Mouse (Mus musculus) liver, embryonic 14.5 days (tissue): ENCODE results near the gene Cops8. TPM values are rescaled to one million over a fixed set of nuclear protein-coding genes. Genes with fewer than 3 reads are reported as not detected.
A peak's percentile ranks its signal among the peaks of the same experiment; 100 is the strongest.

Source experiments
- ATAC-seq: fragments of 200-750 bp; cut with Nextera tagmentation; 2 replicates; pipeline ENCODE4 v1.8.0; 2017; ENCODE audit warnings: moderate number of reproducible peaks, mild to moderate bottlenecking, moderate library complexity; ENCODE audit not compliant: insufficient read depth
- DNase-seq, 3 experiments: peaks; one replicate each; pipeline ENCODE4 v3.0.0-alpha.2; 2012 to 2013; ENCODE audit warnings: low read depth in 3 of 3, low spot score in 3 of 3
- H3K27ac ChIP-seq: fragments of 300-500 bp; sonication (generic); 2 replicates; pipeline ENCODE4 v1.5.1; 2014; ENCODE audit warnings: moderate library complexity, mild to moderate bottlenecking, control low read depth, inconsistent platforms
- H3K27me3 ChIP-seq: fragments of 300-500 bp; sonication (generic); 2 replicates; pipeline ENCODE4 v1.6.1; 2014; ENCODE audit warnings: mild to moderate bottlenecking, low read length, moderate library complexity; ENCODE audit not compliant: control insufficient read depth, insufficient read depth
- H3K36me3 ChIP-seq: fragments of 300-500 bp; sonication (generic); replicated peaks from 2 replicates; pipeline ENCODE4 v1.6.1; 2014; ENCODE audit warnings: low read depth; ENCODE audit not compliant: control insufficient read depth, insufficient read depth
- H3K4me1 ChIP-seq, 2 experiments: fragments of 200-500 bp in 1 of 2; fragments of 300-500 bp in 1 of 2; sonication (generic) in 1 of 2; replicated peaks; 2 replicates each; pipeline ENCODE4 v1.6.1; 2012 to 2014; ENCODE audit warnings: antibody characterized with exemption in 1 of 2, inconsistent platforms in 1 of 2, low read length in 1 of 2; ENCODE audit not compliant: control insufficient read depth in 2 of 2, insufficient read depth in 2 of 2
- H3K4me2 ChIP-seq: fragments of 300-500 bp; sonication (generic); 2 replicates; pipeline ENCODE4 v1.6.1; 2014; ENCODE audit warnings: low read depth, mild to moderate bottlenecking, control low read depth, moderate library complexity
- H3K4me3 ChIP-seq, 2 experiments: fragments of 200-500 bp in 1 of 2; fragments of 300-500 bp in 1 of 2; sonication (generic) in 1 of 2; 2 replicates each; pipeline ENCODE4 v1.5.1; 2012 to 2014; ENCODE audit warnings: low read depth in 2 of 2, low read length in 2 of 2, mild to moderate bottlenecking in 2 of 2, control low read depth in 1 of 2, inconsistent platforms in 1 of 2, moderate library complexity in 1 of 2; ENCODE audit not compliant: insufficient read depth in 1 of 2
- H3K9ac ChIP-seq: fragments of 300-500 bp; sonication (generic); replicated peaks from 2 replicates; pipeline ENCODE4 v1.6.1; 2014; ENCODE audit warnings: mild to moderate bottlenecking, control low read depth, moderate library complexity
- H3K9me3 ChIP-seq: fragments of 300-500 bp; sonication (generic); 2 replicates; pipeline ENCODE4 v1.6.1; 2016; ENCODE audit warnings: low read length, mixed read lengths; ENCODE audit not compliant: control insufficient read depth
- CTCF ChIP-seq: IDR thresholded peaks from 2 replicates; pipeline ENCODE4 v1.5.1; 2016; ENCODE audit warnings: antibody characterized with exemption, low read depth, control low read depth
- EP300 ChIP-seq: IDR thresholded peaks from 2 replicates; pipeline ENCODE4 v1.6.1; 2016; ENCODE audit warnings: antibody characterized with exemption, low read depth
- WGBS: fragments of 180-500 bp; shearing (Covaris S2); extraction: QIAGEN DNeasy Blood & Tissue Kit; methylation state at CpG from one replicate; pipeline ENCODE4 v1.1.7; 2014; ENCODE audit not compliant: insufficient replicate concordance; 5-methylcytosine and 5-hydroxymethylcytosine counted together
- polyA plus RNA-seq, 2 experiments: library from polyadenylated mRNA; depleted of rRNA in 1 of 2; stranded (reverse) in 1 of 2; unstranded in 1 of 2; fragments of >200 nt; fragmentation: Nextera tagmentation in 1 of 2; extraction: Ambion mirVana in 1 of 2; gene quantifications; 2 replicates each; pipeline versions ENCODE4 v1.2.1 to v1.2.3; 2012 to 2014

Cops8 gene
- polyA plus RNA-seq, 2 experiments = 30.3 to 40.3 TPM

DNA sequence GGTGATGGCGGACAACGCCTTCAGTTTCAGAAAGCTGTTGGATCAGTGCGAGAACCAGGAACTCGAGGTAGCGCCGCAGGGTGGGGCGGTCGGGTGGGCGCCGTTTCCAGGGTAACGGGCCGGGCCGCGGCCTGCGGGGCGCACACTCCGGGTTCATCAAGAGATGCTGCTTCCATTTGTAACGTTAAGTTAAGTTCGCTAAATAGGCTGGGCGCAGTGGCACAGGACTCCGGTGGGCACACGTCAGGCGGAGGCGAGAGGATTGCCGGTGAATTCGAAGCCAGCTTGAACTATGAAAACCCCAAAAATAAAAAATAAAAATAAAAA, 743 bp downstream of the Cops8 start:
- ATAC-seq (peak; percentile 62), DNase-seq (no peak)
- H3K27ac ChIP-seq = no peak overlapping the region; the same call in 1 of the 2 replicates
- peak overlapping the region; percentile 86 for H3K4me2 ChIP-seq
- WGBS = under 1% methylated on average over 26 of the region's 26 CpGs
- H3K9me3 ChIP-seq = no peaks in the 10 kb centered on the region
- H3K4me1 ChIP-seq = peaks cover 0 to 4% of the 10 kb centered on the region in 2 experiments; a peak in 2 of 4 replicates
- H3K9ac ChIP-seq = peak overlapping the region; percentile 94
- H3K36me3 ChIP-seq = peaks cover 24% of the 10 kb centered on the region
- no peak for TF ChIP-seq CTCF
- no peak for TF ChIP-seq EP300
- H3K4me3 ChIP-seq = peak overlapping the region; percentile 68 to 70
- H3K27me3 ChIP-seq = no peaks in the 10 kb centered on the region

DNA sequence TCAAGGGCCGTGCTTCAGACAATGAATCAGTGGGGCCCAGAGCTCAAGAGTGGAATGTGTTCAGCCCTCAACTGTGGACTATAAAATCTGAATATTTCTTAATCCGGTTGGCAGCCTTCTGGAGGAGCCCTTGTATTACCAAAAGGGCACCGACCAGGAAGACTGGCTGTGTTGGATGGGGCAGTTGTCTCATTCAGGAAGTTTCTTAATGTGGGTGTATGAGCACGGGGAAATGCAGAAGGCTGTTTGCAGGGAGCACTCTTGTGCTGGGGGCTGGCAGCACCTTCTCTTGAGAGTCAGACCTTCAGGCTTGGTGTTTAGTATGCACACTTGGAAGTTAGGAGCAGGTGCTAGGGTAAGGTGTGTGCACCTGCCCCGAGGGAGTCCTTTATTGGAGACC, 6.6 kb downstream of the Cops8 start:
- H3K4me3 ChIP-seq = no peak overlapping the region
- no peak for DNase-seq
- H3K9me3 ChIP-seq = no peaks in the 10 kb centered on the region
- no peak for ATAC-seq
- WGBS = 74% methylated on average over 5 of the region's 5 CpGs
- no peaks in the 10 kb centered on the region for H3K4me1 ChIP-seq
- no peak overlapping the region for H3K9ac ChIP-seq
- no peak overlapping the region for H3K27ac ChIP-seq
- H3K4me2 ChIP-seq = no peak overlapping the region
- H3K27me3 ChIP-seq = no peaks in the 10 kb centered on the region
- H3K36me3 ChIP-seq = peaks cover 43% of the 10 kb centered on the region
- TF ChIP-seq EP300 (no peak), CTCF (no peak)

DNA sequence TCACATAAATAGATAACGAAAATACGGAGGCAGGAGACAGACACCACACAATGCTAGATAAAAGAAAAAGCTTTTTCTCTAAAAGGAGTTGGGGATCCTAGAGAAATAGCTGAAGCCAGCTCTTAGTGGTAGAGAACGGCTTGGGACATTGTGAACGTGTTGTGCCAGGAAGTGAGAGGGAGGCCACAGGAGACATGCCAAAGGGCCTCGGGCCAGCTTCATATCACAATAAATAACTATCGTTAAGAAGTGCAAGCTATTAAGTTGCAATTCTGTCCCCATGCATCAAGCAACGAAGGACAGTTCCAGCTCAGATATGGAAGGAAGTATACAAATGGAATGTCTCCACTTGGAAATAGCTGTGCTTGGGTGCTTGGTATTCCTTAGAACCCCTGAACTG, 14.5 kb downstream of the Cops8 start:
- Histone ChIP-seq H3K4me1 (no peaks in the 10 kb centered on the region), H3K4me2 (no peak overlapping the region), H3K27ac (no peak overlapping the region), H3K36me3 (peaks cover 7% of the 10 kb centered on the region; the same call in 1 of the 2 replicates), H3K4me3 (no peak overlapping the region), H3K9ac (no peak overlapping the region), H3K27me3 (no peaks in the 10 kb centered on the region), H3K9me3 (no peaks in the 10 kb centered on the region)
- ATAC-seq = no peak
- TF ChIP-seq EP300 (no peak), CTCF (no peak)
- DNase-seq = no peak
- WGBS = 73% methylated on average over 7 of the region's 7 CpGs

DNA sequence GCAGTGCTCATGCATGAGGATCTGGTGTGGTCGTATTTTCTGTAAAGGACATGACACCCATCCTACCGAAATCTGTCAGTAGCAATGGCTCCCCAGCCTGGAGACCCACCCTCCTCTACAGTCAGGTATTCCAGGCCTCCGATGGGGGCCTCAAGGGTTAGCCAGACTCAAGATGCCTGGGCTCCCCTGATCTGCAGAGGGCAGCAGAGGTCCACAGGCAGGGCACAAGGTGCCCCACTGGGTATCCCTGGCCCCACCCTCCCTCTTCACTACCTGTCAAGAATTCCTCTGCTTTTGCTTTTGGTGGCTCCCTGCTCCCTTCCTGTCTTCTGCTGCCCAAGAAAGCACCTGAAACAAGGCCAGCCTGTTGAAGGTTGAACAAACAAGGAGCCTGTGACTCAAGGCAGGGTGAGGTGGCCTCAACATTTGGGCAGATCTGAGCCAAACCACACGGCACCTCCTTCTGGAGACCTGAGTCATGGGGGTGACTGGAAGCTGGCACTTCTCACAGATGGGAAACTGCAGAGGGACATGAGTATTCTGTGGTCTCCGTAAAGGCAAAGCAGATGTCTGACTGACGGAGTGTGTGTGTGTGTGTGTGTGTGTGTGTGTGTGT, 30.7 kb downstream of the Cops8 start:
- TF ChIP-seq CTCF (no peak), EP300 (no peak)
- Histone ChIP-seq H3K36me3 (no peaks in the 10 kb centered on the region), H3K4me2 (no peak overlapping the region), H3K9ac (no peak overlapping the region), H3K27me3 (no peaks in the 10 kb centered on the region), H3K9me3 (no peaks in the 10 kb centered on the region), H3K4me1 (no peaks in the 10 kb centered on the region), H3K4me3 (no peak overlapping the region), H3K27ac (no peak overlapping the region)
- WGBS = 53% methylated on average over 6 of the region's 6 CpGs
- DNase-seq (no peak), ATAC-seq (no peak)

DNA sequence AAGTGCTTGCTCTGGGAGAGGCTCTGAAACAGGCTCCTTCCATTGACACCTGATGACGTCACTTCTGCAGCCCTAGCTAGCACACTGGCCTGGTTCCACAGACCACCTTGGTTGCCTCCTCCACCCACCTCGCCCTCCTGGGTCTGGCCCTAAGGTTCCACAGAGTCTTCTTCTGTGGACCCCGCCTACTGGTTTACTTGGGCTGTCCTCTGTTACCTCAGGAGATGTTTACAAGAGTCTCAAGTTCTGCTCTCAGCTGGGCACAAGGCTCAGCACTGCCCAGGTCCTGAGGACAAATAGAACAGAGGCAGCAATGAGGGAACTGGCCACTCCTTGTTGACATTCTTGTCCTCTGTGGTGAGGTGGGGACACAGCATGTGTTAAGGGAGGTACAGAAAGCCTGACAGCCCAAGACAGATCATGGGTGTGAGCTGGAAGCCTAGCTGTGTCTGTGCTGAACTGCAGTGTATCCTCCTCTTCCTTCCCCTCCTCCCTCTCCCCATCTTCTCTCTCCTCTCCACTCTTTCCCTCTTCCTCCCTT, 31.5 kb downstream of the Cops8 start:
- Histone ChIP-seq H3K27me3 (no peaks in the 10 kb centered on the region), H3K36me3 (no peaks in the 10 kb centered on the region), H3K4me3 (no peak overlapping the region), H3K4me2 (no peak overlapping the region), H3K9ac (no peak overlapping the region), H3K9me3 (no peaks in the 10 kb centered on the region), H3K4me1 (no peaks in the 10 kb centered on the region), H3K27ac (no peak overlapping the region)
- DNase-seq (no peak), ATAC-seq (no peak)
- no peak for TF ChIP-seq CTCF
- no peak for TF ChIP-seq EP300
- WGBS = 28% methylated on average over 3 of the region's 3 CpGs
